24 mouse cellular contexts compared by ENCODE assay signal in the genomic region with DNA sequence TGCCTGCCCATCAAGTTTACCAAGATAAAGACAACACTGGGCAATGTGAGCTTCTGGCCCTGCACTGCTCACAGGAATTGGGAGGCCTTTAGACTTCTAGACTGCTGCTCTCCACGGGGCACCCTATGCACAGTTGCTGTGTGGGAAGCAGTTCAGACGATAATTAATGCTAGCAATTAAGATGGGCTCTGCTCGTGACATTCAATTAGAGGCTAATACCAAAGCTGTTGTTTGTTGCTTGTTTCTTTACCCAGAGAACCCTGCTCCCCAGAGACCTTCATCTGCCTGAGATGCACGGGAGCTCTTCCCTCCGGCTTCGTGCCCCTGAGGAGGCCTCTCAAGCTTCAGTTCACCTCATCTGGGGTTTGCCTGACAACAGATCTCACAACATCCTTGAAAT.
DNase-seq lines count a peak whose midpoint lies in the region; ATAC-seq and TF ChIP-seq lines count a peak whose summit lies in the region.
"Had no signal": no experiment of that assay in that cellular context is flagged by ENCODE, and none has a peak within 500 bp of the region (broad histone marks: within the 10 kb centered on the region; RNA-seq: fewer than 3 reads in every experiment).

No protein-coding gene starts in this region.

- H3K9ac ChIP-seq in forebrain, embryonic 15.5 days (replicated peaks) = no peak overlapping the region
- no peak overlapping the region for H3K9ac ChIP-seq in neural tube, embryonic 15.5 days (replicated peaks)
- H3K9ac ChIP-seq: heart, embryonic 12.5 days; kidney, embryonic 15.5 days; limb, embryonic 13.5 days; lung, embryonic 15.5 days; midbrain, embryonic 12.5 days had no signal

- ATAC-seq in forebrain, embryonic 15.5 days (replicated peaks) = peak; percentile 43; the same call in 1 of the 2 replicates
- no peak; the same call in 1 of the 2 replicates for ATAC-seq in neural tube, embryonic 15.5 days (ENCODE audit: low FRiP score)
- ATAC-seq: CD4-positive, CD25-positive, alpha-beta regulatory T cell, adult 4 months had no signal

- no peaks in the 10 kb centered on the region for H3K36me3 ChIP-seq in forebrain, embryonic 15.5 days
- H3K36me3 ChIP-seq in forebrain, embryonic 10.5 days (replicated peaks) = no peaks in the 10 kb centered on the region
- H3K36me3 ChIP-seq in neural tube, embryonic 15.5 days = no peaks in the 10 kb centered on the region
- H3K36me3 ChIP-seq: kidney, embryonic 15.5 days; limb, embryonic 13.5 days; lung, embryonic 15.5 days; midbrain, embryonic 12.5 days had no signal

- H3K4me3 ChIP-seq in forebrain, embryonic 15.5 days = no peak overlapping the region
- H3K4me3 ChIP-seq in forebrain, embryonic 10.5 days = no peak overlapping the region
- no peak overlapping the region for H3K4me3 ChIP-seq in layer of hippocampus, adult 2 months
- H3K4me3 ChIP-seq in neural tube, embryonic 15.5 days (replicated peaks) = no peak overlapping the region
- H3K4me3 ChIP-seq: heart, adult 2 months; heart, embryonic 12.5 days; kidney, embryonic 15.5 days; limb, embryonic 13.5 days; lung, embryonic 15.5 days; midbrain, embryonic 12.5 days; myocyte had no signal

- H3K4me2 ChIP-seq in forebrain, embryonic 15.5 days (replicated peaks) = no peak overlapping the region
- no peak overlapping the region for H3K4me2 ChIP-seq in neural tube, embryonic 15.5 days
- H3K4me2 ChIP-seq: heart, embryonic 12.5 days; kidney, embryonic 15.5 days; limb, embryonic 13.5 days; liver, embryonic 11.5 days; lung, embryonic 15.5 days; midbrain, embryonic 12.5 days had no signal

- H3K27me3 ChIP-seq in forebrain, embryonic 15.5 days = no peaks in the 10 kb centered on the region
- H3K27me3 ChIP-seq in forebrain, embryonic 10.5 days (ENCODE audit: poor library complexity, severe bottlenecking) = no peaks in the 10 kb centered on the region
- no peaks in the 10 kb centered on the region for H3K27me3 ChIP-seq in neural tube, embryonic 15.5 days (replicated peaks)
- H3K27me3 ChIP-seq: heart, embryonic 12.5 days; kidney, embryonic 15.5 days; limb, embryonic 13.5 days; lung, embryonic 15.5 days; midbrain, embryonic 12.5 days had no signal

- H3K4me1 ChIP-seq in forebrain, embryonic 15.5 days = peaks cover 16% of the 10 kb centered on the region
- peaks cover 14% of the 10 kb centered on the region for H3K4me1 ChIP-seq in forebrain, embryonic 10.5 days
- H3K4me1 ChIP-seq in neural tube, embryonic 15.5 days = peaks cover 18% of the 10 kb centered on the region
- H3K4me1 ChIP-seq: kidney, embryonic 15.5 days; limb, embryonic 13.5 days; lung, embryonic 15.5 days had no signal

- WGBS in forebrain, embryonic 15.5 days = 28% methylated on average over 6 of the region's 6 CpGs
- WGBS in forebrain, embryonic 10.5 days = 79% methylated on average over 6 of the region's 6 CpGs
- 31% methylated on average over 6 of the region's 6 CpGs for WGBS in neural tube, embryonic 15.5 days

- no peak for TF ChIP-seq CTCF in layer of hippocampus, adult 2 months (conservative IDR thresholded peaks at IDR 0.05)

- no peaks in the 10 kb centered on the region for H3K9me3 ChIP-seq in forebrain, embryonic 15.5 days
- no peaks in the 10 kb centered on the region for H3K9me3 ChIP-seq in forebrain, embryonic 10.5 days
- no peaks in the 10 kb centered on the region for H3K9me3 ChIP-seq in neural tube, embryonic 15.5 days (replicated peaks)
- H3K9me3 ChIP-seq: heart, embryonic 12.5 days; kidney, embryonic 15.5 days; limb, embryonic 13.5 days; lung, embryonic 15.5 days; midbrain, embryonic 12.5 days had no signal

- peak overlapping the region; percentile 5; the same call in 1 of the 2 replicates for H3K27ac ChIP-seq in forebrain, embryonic 15.5 days (replicated peaks)
- no peak overlapping the region for H3K27ac ChIP-seq in forebrain, embryonic 10.5 days
- H3K27ac ChIP-seq in layer of hippocampus, adult 2 months = peak overlapping the region; percentile 86
- 0 out of 2 replicates have a peak overlapping the region, but pooled peaks have one; percentile 18 for H3K27ac ChIP-seq in neural tube, embryonic 15.5 days (replicated peaks)
- H3K27ac ChIP-seq: heart, adult 2 months; kidney, embryonic 15.5 days; limb, embryonic 13.5 days; lung, embryonic 15.5 days; midbrain, embryonic 12.5 days had no signal

- DNase-seq in forebrain, embryonic 10.5 days (ENCODE audit: extremely low spot score, low spot score) = no peak
- no peak for DNase-seq in layer of hippocampus, adult 2 months (ENCODE audit: low spot score in 2 of 2)
- DNase-seq in layer of hippocampus, adult 18-20 months (ENCODE audit: low spot score in 2 of 2) = no peak
- peak; percentile 56 for DNase-seq in retina, postnatal 1 day
- no peak for DNase-seq in retina, embryonic 14.5 days (ENCODE audit: low spot score)
- DNase-seq in adipocyte (ENCODE audit: low spot score) = no peak
- DNase-seq: adrenal gland, postnatal 25 days; cerebellum, adult 2 months; cerebellum, postnatal 14 days; heart, adult 2 months; heart, postnatal 4 days; kidney, adult 18-20 months; thymus, adult 2 months; thymus, postnatal 4 days had no signal
